Comparison of ENCODE assay signal across 17 mouse cellular contexts in genomic region chr9:60368516-60368915, GRCm38 (mm10).
DNase-seq lines count a peak whose midpoint lies in the region; ATAC-seq lines count a peak whose summit lies in the region.
"Had no signal": no experiment of that assay in that cellular context is flagged by ENCODE, and none has a peak within 500 bp of the region (broad histone marks: within the 10 kb centered on the region; RNA-seq: fewer than 3 reads in every experiment).

No protein-coding gene starts in this region.

- no peak overlapping the region for H3K27ac ChIP-seq in liver, embryonic 12.5 days
- H3K27ac ChIP-seq in liver, embryonic 11.5 days (ENCODE audit: low read depth, low read length): no peak overlapping the region
- no peak overlapping the region for H3K27ac ChIP-seq in liver, embryonic 16.5 days (ENCODE audit: low read length)
- H3K27ac ChIP-seq in midbrain, embryonic 16.5 days (ENCODE audit: low read length): no peak overlapping the region
- H3K27ac ChIP-seq: hindbrain, embryonic 12.5 days; limb, embryonic 10.5 days; lung, embryonic 15.5 days had no signal

- H3K27me3 ChIP-seq in liver, embryonic 12.5 days (replicated peaks): peaks cover 14% of the 10 kb centered on the region
- no peaks in the 10 kb centered on the region for H3K27me3 ChIP-seq in liver, embryonic 11.5 days (replicated peaks; ENCODE audit: control insufficient read depth, insufficient read depth, low read length)
- H3K27me3 ChIP-seq in liver, embryonic 16.5 days (ENCODE audit: control insufficient read depth, insufficient read depth, low read depth, low read length): no peaks in the 10 kb centered on the region
- H3K27me3 ChIP-seq in midbrain, embryonic 16.5 days (ENCODE audit: control insufficient read depth, insufficient read depth, low read depth, low read length): no peaks in the 10 kb centered on the region
- H3K27me3 ChIP-seq: hindbrain, embryonic 12.5 days; lung, embryonic 15.5 days had no signal

- H3K9ac ChIP-seq in liver, embryonic 12.5 days: no peak overlapping the region
- no peak overlapping the region for H3K9ac ChIP-seq in liver, embryonic 11.5 days (ENCODE audit: low read depth, low read length)
- H3K9ac ChIP-seq in liver, embryonic 16.5 days (ENCODE audit: low read depth, low read length): no peak overlapping the region
- H3K9ac ChIP-seq in midbrain, embryonic 16.5 days (ENCODE audit: low read depth, low read length): no peak overlapping the region
- H3K9ac ChIP-seq: hindbrain, embryonic 12.5 days; lung, embryonic 15.5 days had no signal

- peaks cover 19% of the 10 kb centered on the region for H3K4me1 ChIP-seq in liver, embryonic 12.5 days
- peaks cover 14% of the 10 kb centered on the region; the same call in 1 of the 2 replicates for H3K4me1 ChIP-seq in liver, embryonic 11.5 days (replicated peaks; ENCODE audit: control insufficient read depth, insufficient read depth, low read length)
- H3K4me1 ChIP-seq in liver, embryonic 16.5 days (ENCODE audit: control insufficient read depth, low read depth, low read length): peaks cover 20% of the 10 kb centered on the region
- H3K4me1 ChIP-seq in midbrain, embryonic 16.5 days (ENCODE audit: control insufficient read depth, insufficient read depth, low read length): peaks cover 5% of the 10 kb centered on the region; the same call in 1 of the 2 replicates

- no peak overlapping the region for H3K4me3 ChIP-seq in liver, embryonic 12.5 days
- no peak overlapping the region for H3K4me3 ChIP-seq in liver, embryonic 11.5 days (ENCODE audit: low read depth, low read length)
- no peak overlapping the region for H3K4me3 ChIP-seq in liver, embryonic 16.5 days (ENCODE audit: low read depth, low read length)
- H3K4me3 ChIP-seq in midbrain, embryonic 16.5 days (ENCODE audit: low read depth, low read length): no peak overlapping the region
- H3K4me3 ChIP-seq: hindbrain, embryonic 12.5 days; limb, embryonic 10.5 days; lung, embryonic 15.5 days had no signal

- H3K36me3 ChIP-seq in liver, embryonic 12.5 days: no peaks in the 10 kb centered on the region
- H3K36me3 ChIP-seq in liver, embryonic 11.5 days (ENCODE audit: control insufficient read depth, insufficient read depth, low read length): no peaks in the 10 kb centered on the region
- no peaks in the 10 kb centered on the region for H3K36me3 ChIP-seq in liver, embryonic 16.5 days (ENCODE audit: control insufficient read depth, insufficient read depth)
- no peaks in the 10 kb centered on the region for H3K36me3 ChIP-seq in midbrain, embryonic 16.5 days (ENCODE audit: control insufficient read depth, insufficient read depth, low read length)
- H3K36me3 ChIP-seq: hindbrain, embryonic 12.5 days; lung, embryonic 15.5 days had no signal

- 64% methylated on average over 9 of the region's 9 CpGs for WGBS in liver, embryonic 12.5 days (ENCODE audit: insufficient replicate concordance)
- WGBS in liver, embryonic 11.5 days: 66% methylated on average over 9 of the region's 9 CpGs
- 44% methylated on average over 9 of the region's 9 CpGs for WGBS in liver, embryonic 16.5 days (ENCODE audit: insufficient replicate concordance)
- WGBS in midbrain, embryonic 16.5 days: 78% methylated on average over 9 of the region's 9 CpGs

- peak overlapping the region; percentile 40 for H3K4me2 ChIP-seq in liver, embryonic 12.5 days
- H3K4me2 ChIP-seq in liver, embryonic 11.5 days: no peak overlapping the region
- peak overlapping the region; percentile 36 for H3K4me2 ChIP-seq in liver, embryonic 16.5 days (ENCODE audit: low read depth, low read length)
- H3K4me2 ChIP-seq in midbrain, embryonic 16.5 days (ENCODE audit: low read length): no peak overlapping the region
- H3K4me2 ChIP-seq: hindbrain, embryonic 12.5 days; lung, embryonic 15.5 days had no signal

- no peak for ATAC-seq in liver, embryonic 12.5 days
- no peak for ATAC-seq in liver, embryonic 11.5 days (replicated peaks; ENCODE audit: low FRiP score)
- ATAC-seq in liver, embryonic 16.5 days (ENCODE audit: low read depth): no peak
- no peak for ATAC-seq in midbrain, embryonic 16.5 days
- ATAC-seq: forebrain, embryonic 14.5 days had no signal

- no peaks in the 10 kb centered on the region for H3K9me3 ChIP-seq in liver, embryonic 12.5 days (replicated peaks)
- H3K9me3 ChIP-seq in liver, embryonic 11.5 days (ENCODE audit: control insufficient read depth, low read length): no peaks in the 10 kb centered on the region
- H3K9me3 ChIP-seq in liver, embryonic 16.5 days (replicated peaks; ENCODE audit: control insufficient read depth, low read length): no peaks in the 10 kb centered on the region
- H3K9me3 ChIP-seq in midbrain, embryonic 16.5 days (replicated peaks; ENCODE audit: control insufficient read depth, low read length, poor library complexity, severe bottlenecking): no peaks in the 10 kb centered on the region
- H3K9me3 ChIP-seq: hindbrain, embryonic 12.5 days; limb, embryonic 10.5 days; lung, embryonic 15.5 days had no signal

- DNase-seq in liver, embryonic 11.5 days (ENCODE audit: low spot score): no peak
- DNase-seq in urinary bladder, postnatal 14 days (ENCODE audit: low spot score): peak; percentile 20
- DNase-seq in urinary bladder, adult 2 months (ENCODE audit: low spot score): no peak
- DNase-seq in spleen, postnatal 14 days (ENCODE audit: low spot score in 2 of 2): no peak
- DNase-seq: B cell, adult 2 months; cerebellum, adult 18-20 months; cerebellum, postnatal 36 days; gastrocnemius, postnatal 36 days; heart, postnatal 10 days; right cerebral cortex, postnatal 25 days had no signal

Comparison
In these comparisons a context has a peak if more than half of its experiments do, and no peak if none do; other contexts are left out.
1. H3K4me2 ChIP-seq: peak in liver, embryonic 12.5 days (single experiment) and liver, embryonic 16.5 days (single experiment); none in liver, embryonic 11.5 days (single experiment) and midbrain, embryonic 16.5 days (single experiment).